Mouse (Mus musculus): ENCODE results near the gene Glo1.

GRCm38 (mm10) chr17:30564407-30564806 is 62.3 kb downstream of the Glo1 start:
- TF ChIP-seq EP300 (IDR thresholded peaks at IDR 0.05) = no peak
- no peak for TF ChIP-seq CTCF (IDR thresholded peaks at IDR 0.05)
